Mouse (Mus musculus) limb, embryonic 11.5 days (tissue): Measurements from ENCODE around the gene Il10ra. TPM values are rescaled to one million over a fixed set of nuclear protein-coding genes. Genes with fewer than 3 reads are reported as not detected.

Experiments used
- ATAC-seq: fragments of 200-750 bp; cut with Nextera tagmentation; 2 replicates; pipeline ENCODE4 v1.8.0; 2017; ENCODE audit warnings: low read depth; ENCODE audit not compliant: insufficient number of reproducible peaks, low FRiP score, low TSS enrichment
- DNase-seq: peaks from one replicate; pipeline ENCODE4 v3.0.0-alpha.2; 2015; ENCODE audit warnings: low spot score
- H3K27ac ChIP-seq: fragments of 300-500 bp; sonication (generic); replicated peaks from 2 replicates; pipeline ENCODE4 v1.5.1; 2014; ENCODE audit warnings: low read depth, mild to moderate bottlenecking, low read length
- H3K27me3 ChIP-seq: fragments of 300-500 bp; sonication (generic); 2 replicates; pipeline ENCODE4 v1.6.1; 2014; ENCODE audit warnings: mild to moderate bottlenecking, low read length, mixed read lengths; ENCODE audit not compliant: control insufficient read depth, insufficient read depth
- H3K36me3 ChIP-seq: fragments of 300-500 bp; sonication (generic); 2 replicates; pipeline ENCODE4 v1.6.1; 2014; ENCODE audit warnings: mild to moderate bottlenecking, low read length, moderate library complexity, mixed read lengths; ENCODE audit not compliant: control insufficient read depth, insufficient read depth
- H3K4me1 ChIP-seq: fragments of 300-500 bp; sonication (generic); 2 replicates; pipeline ENCODE4 v1.6.1; 2014; ENCODE audit warnings: low read length, mixed read lengths; ENCODE audit not compliant: control insufficient read depth, insufficient read depth
- H3K4me2 ChIP-seq: fragments of 300-500 bp; sonication (generic); 2 replicates; pipeline ENCODE4 v1.6.1; 2014; ENCODE audit warnings: low read depth, mild to moderate bottlenecking, moderate library complexity; ENCODE audit not compliant: severe bottlenecking
- H3K4me3 ChIP-seq: fragments of 300-500 bp; sonication (generic); 2 replicates; pipeline ENCODE4 v1.5.1; 2014; ENCODE audit warnings: low read depth, low read length
- H3K9ac ChIP-seq: fragments of 300-500 bp; sonication (generic); 2 replicates; pipeline ENCODE4 v1.6.1; 2014; ENCODE audit warnings: mild to moderate bottlenecking, low read length
- H3K9me3 ChIP-seq: fragments of 300-500 bp; sonication (generic); 2 replicates; pipeline ENCODE4 v1.6.1; 2016; ENCODE audit warnings: low read length; ENCODE audit not compliant: control insufficient read depth
- WGBS: fragments of 180-500 bp; shearing (Covaris S2); extraction: QIAGEN DNeasy Blood & Tissue Kit; methylation state at CpG from one replicate; pipeline ENCODE4 v1.1.7; 2014; 5-methylcytosine and 5-hydroxymethylcytosine counted together
- polyA plus RNA-seq: library from polyadenylated mRNA; unstranded; fragments of >200 nt; fragmentation: Nextera tagmentation; extraction: Ambion mirVana; gene quantifications from 2 replicates; pipeline ENCODE4 v1.2.1, GENCODE M21; 2014

Gene Il10ra
- polyA plus RNA-seq, 1 experiment from 2014 or later, result 0.53 TPM

- no peak overlapping the region for H3K4me2 ChIP-seq
- no peaks in the 10 kb centered on the region for H3K36me3 ChIP-seq
- ATAC-seq (no peak), DNase-seq (peak; percentile 71)
- no peaks in the 10 kb centered on the region for H3K27me3 ChIP-seq
- H3K4me1 ChIP-seq, result no peaks in the 10 kb centered on the region
- H3K4me3 ChIP-seq, result no peak overlapping the region
- no peak overlapping the region for H3K9ac ChIP-seq
- H3K27ac ChIP-seq, result no peak overlapping the region
- 78% methylated on average over 11 of the region's 11 CpGs for WGBS
- no peaks in the 10 kb centered on the region for H3K9me3 ChIP-seq
Observed at GRCm38 (mm10) chr9:45299231-45300006, 30.5 kb upstream of the Il10ra start.

GRCm38 (mm10) chr9:45294210-45295011, 25.5 kb upstream of the Il10ra start:
- no peak for DNase-seq
- H3K27me3 ChIP-seq, result no peaks in the 10 kb centered on the region
- H3K9ac ChIP-seq, result no peak overlapping the region
- no peaks in the 10 kb centered on the region for H3K4me1 ChIP-seq
- H3K9me3 ChIP-seq, result no peaks in the 10 kb centered on the region
- no peak overlapping the region for H3K4me3 ChIP-seq
- no peak overlapping the region for H3K4me2 ChIP-seq
- no peak for ATAC-seq
- no peak overlapping the region for H3K27ac ChIP-seq
- WGBS, result 51% methylated on average over 10 of the region's 10 CpGs
- no peaks in the 10 kb centered on the region for H3K36me3 ChIP-seq

GRCm38 (mm10) chr9:45291481-45292168, 22.7 kb upstream of the Il10ra start:
- 85% methylated on average over 11 of the region's 11 CpGs for WGBS
- H3K27me3 ChIP-seq, result no peaks in the 10 kb centered on the region
- H3K9me3 ChIP-seq, result no peaks in the 10 kb centered on the region
- H3K4me1 ChIP-seq, result no peaks in the 10 kb centered on the region
- H3K27ac ChIP-seq, result no peak overlapping the region
- no peak for DNase-seq
- H3K4me2 ChIP-seq, result no peak overlapping the region
- no peak overlapping the region for H3K4me3 ChIP-seq
- ATAC-seq, result no peak
- no peak overlapping the region for H3K9ac ChIP-seq
- H3K36me3 ChIP-seq, result no peaks in the 10 kb centered on the region

GRCm38 (mm10) chr9:45282466-45282865, 13.5 kb upstream of the Il10ra start:
- Histone ChIP-seq H3K27me3 (no peaks in the 10 kb centered on the region), H3K4me1 (no peaks in the 10 kb centered on the region), H3K27ac (no peak overlapping the region), H3K4me3 (no peak overlapping the region), H3K4me2 (no peak overlapping the region), H3K9me3 (no peaks in the 10 kb centered on the region), H3K36me3 (no peaks in the 10 kb centered on the region), H3K9ac (no peak overlapping the region)
- 86% methylated on average over 5 of the region's 5 CpGs for WGBS
- DNase-seq (no peak), ATAC-seq (no peak)

GRCm38 (mm10) chr9:45280891-45281290, 11.9 kb upstream of the Il10ra start:
- Histone ChIP-seq H3K4me3 (no peak overlapping the region), H3K27me3 (no peaks in the 10 kb centered on the region), H3K4me2 (no peak overlapping the region), H3K36me3 (no peaks in the 10 kb centered on the region), H3K27ac (no peak overlapping the region), H3K4me1 (no peaks in the 10 kb centered on the region), H3K9me3 (no peaks in the 10 kb centered on the region), H3K9ac (no peak overlapping the region)
- ATAC-seq, result no peak
- no peak for DNase-seq
- 88% methylated on average over 3 of the region's 3 CpGs for WGBS

GRCm38 (mm10) chr9:45280059-45280458, 11.1 kb upstream of the Il10ra start:
- H3K27ac ChIP-seq, result no peak overlapping the region
- DNase-seq (no peak), ATAC-seq (no peak)
- H3K4me1 ChIP-seq, result no peaks in the 10 kb centered on the region
- H3K4me2 ChIP-seq, result no peak overlapping the region
- no peaks in the 10 kb centered on the region for H3K27me3 ChIP-seq
- H3K4me3 ChIP-seq, result no peak overlapping the region
- no peaks in the 10 kb centered on the region for H3K36me3 ChIP-seq
- no peak overlapping the region for H3K9ac ChIP-seq
- H3K9me3 ChIP-seq, result no peaks in the 10 kb centered on the region
- WGBS, result 74% methylated on average over 3 of the region's 3 CpGs

GRCm38 (mm10) chr9:45274635-45275034, 5.7 kb upstream of the Il10ra start:
- Histone ChIP-seq H3K36me3 (no peaks in the 10 kb centered on the region), H3K4me2 (no peak overlapping the region), H3K4me3 (no peak overlapping the region), H3K4me1 (no peaks in the 10 kb centered on the region), H3K27me3 (peaks cover 5% of the 10 kb centered on the region; the same call in 1 of the 2 replicates), H3K27ac (no peak overlapping the region), H3K9ac (no peak overlapping the region), H3K9me3 (no peaks in the 10 kb centered on the region)
- ATAC-seq (no peak), DNase-seq (no peak)
- WGBS, result 90% methylated on average over 2 of the region's 2 CpGs

- H3K4me3 ChIP-seq, result no peak overlapping the region
- no peak overlapping the region for H3K9ac ChIP-seq
- DNase-seq (no peak), ATAC-seq (no peak)
- no peaks in the 10 kb centered on the region for H3K9me3 ChIP-seq
- WGBS, result 81% methylated on average over 4 of the region's 4 CpGs
- no peak overlapping the region for H3K27ac ChIP-seq
- H3K4me1 ChIP-seq, result no peaks in the 10 kb centered on the region
- peaks cover 9% of the 10 kb centered on the region; the same call in 1 of the 2 replicates for H3K27me3 ChIP-seq
- H3K4me2 ChIP-seq, result no peak overlapping the region
- H3K36me3 ChIP-seq, result no peaks in the 10 kb centered on the region
Observed at GRCm38 (mm10) chr9:45274218-45274617, 5.3 kb upstream of the Il10ra start.
